Mouse (Mus musculus) adrenal gland, adult (tissue): ENCODE results near the gene Lrrc52.

Experiments
- DNase-seq, 2 experiments: peaks; one replicate each; pipeline ENCODE4 v3.0.0; 2022 to 2023; ENCODE audit warnings: low spot score in 1 of 2; ENCODE audit not compliant: inconsistent age in 2 of 2

Gene Lrrc52

DNA sequence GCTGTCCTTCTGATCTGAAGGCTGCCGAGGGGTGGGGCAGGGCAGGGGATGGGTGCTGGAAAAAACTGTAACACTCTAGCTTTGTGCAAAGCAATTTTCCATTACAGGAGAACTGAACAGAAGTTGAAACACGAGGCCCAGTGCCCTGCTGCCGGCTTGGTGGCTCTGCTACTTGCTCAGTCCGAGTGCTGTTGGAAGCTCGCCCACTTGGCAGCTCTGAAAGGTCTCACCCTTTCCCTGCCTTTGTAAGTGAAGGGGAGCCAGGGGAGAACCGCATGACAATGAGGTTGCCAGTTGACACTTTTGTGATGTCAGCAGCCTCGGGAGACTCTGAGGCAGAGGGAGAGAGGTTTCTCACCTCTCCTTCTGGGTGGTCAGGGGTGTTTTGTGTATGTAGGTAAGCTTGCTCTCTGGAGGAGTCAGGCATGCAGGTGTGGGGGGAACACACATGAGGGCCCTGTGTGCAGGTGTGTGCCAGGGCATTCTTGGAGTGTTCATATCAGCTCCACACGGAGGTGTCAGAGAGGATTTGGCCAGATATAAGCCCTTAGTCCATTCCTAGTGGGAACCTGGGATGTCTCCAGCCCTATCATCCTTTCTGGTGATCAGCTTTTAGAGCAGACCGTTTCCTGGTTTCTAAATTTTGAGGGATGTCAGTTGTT is at the start of gene Lrrc52:
Gene Lrrc52, minus strand, starts transcription at position 16 of the 662 bp plus-strand sequence.
- peak; percentile 59 to 87 for DNase-seq

DNA sequence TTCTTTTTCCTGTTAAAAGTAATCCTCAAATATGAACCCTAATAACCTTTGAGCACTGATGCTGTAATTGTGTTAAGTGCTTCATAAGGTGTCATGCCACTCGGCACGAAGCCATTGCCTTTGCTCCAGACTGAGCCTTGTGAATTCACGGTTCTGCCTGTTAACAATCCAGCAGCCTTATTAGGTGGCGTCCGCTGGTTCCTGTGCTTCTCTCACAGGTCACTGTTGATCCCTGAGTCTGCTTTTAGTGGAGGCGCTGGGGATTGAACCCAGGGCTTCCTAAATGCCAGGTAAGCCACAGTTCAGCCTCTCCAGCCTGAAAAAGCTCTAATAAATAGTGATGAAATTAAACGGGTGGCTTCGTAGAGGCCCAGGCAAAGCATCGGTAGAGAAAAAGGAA is 45.0 kb upstream of the Lrrc52 start:
- no peak for DNase-seq

GRCm38 (mm10) chr1:167506048-167506447 is 39.5 kb upstream of the Lrrc52 start:
- DNase-seq: no peak

GRCm38 (mm10) chr1:167505427-167505826 is 38.8 kb upstream of the Lrrc52 start:
- DNase-seq: no peak

DNA sequence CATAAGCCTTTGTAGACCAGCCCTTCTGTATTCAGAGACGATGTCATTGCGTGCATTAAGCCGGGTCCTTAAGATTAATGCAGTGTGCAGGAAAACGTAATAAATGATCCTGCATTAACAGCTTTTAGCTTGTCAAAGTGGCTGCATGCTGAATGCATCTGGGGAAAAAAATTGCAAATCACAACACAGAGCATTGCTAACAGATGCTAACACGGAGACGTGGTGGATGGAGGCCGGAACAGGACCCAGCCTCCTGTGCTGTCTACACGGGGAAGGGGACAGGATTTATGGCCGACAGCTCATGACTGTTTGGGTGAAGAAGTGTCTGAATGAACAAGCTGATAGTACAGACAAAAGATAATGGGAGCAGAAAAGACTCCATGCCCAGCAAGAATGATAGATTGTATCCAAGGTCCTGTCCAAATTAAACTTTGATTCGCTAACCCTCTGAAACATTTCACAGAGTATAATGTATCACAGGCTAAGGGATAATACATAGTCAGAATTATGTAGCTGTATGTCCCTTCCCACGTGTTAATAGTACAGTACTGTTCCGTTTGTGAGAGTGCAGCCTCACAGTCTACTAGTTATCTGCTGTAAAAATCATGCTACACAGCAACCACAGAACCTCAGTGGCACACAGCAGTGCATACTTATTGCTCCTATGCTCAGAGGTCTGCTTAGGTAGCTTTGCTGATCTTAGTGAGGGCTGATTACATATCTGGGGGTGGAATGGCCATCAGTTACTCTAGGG is 32.7 kb upstream of the Lrrc52 start:
- no peak for DNase-seq

- DNase-seq: no peak
These were observed 31.4 kb upstream of the Lrrc52 start for GRCm38 (mm10) chr1:167497991-167498390.

DNA sequence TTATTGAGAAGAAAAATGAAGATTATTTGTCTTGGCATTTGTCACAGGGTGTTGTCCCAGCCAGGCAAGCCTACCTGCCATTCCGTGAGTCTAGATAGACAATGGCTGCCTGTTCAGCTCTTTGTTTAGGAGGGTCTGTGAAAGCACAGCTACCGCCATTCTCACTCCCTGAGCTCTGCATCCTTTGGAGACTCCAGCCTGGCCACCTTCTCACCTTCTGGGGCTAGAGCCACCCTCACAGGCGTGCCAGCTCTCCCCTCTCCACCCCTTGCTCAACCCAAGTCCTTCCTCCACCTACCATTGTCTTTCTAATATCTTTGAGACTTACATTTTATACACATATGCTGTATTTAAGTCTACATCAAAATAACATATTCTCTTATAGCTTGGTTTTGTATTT is 31.0 kb upstream of the Lrrc52 start:
- no peak for DNase-seq

GRCm38 (mm10) chr1:167491501-167491900 is 24.9 kb upstream of the Lrrc52 start:
- DNase-seq: no peak

DNA sequence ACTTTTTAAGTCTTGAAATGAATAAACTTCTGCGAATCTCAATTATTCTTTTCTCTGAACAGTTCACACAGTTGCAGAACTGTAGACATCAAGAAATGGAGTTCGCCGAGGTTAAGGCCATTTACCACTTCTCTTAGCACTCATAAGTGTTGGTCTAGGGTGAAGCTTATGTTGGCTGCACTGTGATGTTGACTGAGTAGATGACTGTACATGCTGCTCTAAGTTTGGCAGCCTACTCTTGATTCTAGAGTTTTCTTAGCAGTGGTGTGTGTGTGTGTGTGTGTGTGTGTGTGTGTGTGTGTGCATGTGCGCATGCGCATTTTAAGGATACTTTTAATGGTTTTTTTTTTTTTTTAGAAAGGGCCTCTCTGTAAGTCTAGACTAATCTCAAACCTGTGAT is 21.4 kb upstream of the Lrrc52 start:
- DNase-seq: no peak

DNA sequence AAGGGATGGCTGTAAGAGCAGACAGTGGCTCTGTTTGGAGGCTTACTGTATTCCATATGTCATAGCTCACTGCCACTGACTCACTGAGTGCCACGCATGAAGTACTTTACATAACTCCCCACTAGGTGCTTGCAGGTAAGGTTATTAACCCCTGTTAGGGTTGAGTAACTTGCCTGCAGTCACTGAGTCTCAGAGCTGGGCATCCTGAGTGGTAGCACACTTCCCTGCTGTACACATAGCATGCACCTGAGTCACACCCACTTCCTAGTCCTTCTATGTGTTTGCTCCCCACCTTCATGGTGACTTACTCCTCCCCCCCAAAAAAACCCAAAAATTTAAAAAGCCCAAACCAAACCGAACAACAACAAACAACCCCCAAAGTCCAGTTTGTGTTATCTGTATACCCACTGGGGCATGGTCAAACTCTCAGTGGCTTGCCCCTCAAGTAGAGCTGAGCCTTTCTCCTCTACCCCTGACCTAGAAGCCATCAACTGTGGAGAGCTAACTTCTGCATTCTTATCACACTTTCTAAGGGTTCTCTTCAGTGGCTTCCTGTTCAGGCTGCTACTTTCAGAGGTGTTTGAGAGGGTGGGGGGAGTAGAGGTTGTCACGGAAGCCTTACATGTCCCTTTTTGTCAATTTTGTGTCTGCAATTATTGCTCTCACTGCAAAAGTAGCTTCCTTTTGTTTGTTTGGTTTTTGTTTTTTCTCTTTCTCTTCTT is 20.5 kb upstream of the Lrrc52 start:
- DNase-seq: no peak

- no peak for DNase-seq
These were observed 16.3 kb upstream of the Lrrc52 start for GRCm38 (mm10) chr1:167482863-167483262.

DNA sequence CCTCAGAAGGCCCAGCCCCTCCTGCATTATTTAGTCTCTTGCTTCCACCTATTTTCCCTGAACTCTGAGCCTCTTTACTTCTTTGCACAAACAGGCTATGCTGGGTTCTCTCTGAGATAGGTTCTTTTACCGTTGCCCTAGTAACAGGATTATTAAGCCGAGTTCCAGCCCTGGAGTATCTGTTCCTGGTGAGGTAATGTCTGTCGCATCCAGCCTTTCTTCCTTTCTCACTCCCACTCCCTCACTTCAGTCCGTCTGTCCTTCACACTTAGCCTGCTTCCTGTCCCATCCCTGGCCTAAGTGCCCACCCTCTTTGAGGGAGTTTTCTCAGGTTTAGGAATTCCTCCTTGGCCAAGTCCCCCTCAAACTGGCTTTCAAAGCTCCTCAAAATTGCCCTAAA is 7.0 kb upstream of the Lrrc52 start:
- no peak for DNase-seq

GRCm38 (mm10) chr1:167467916-167468315 is 1.3 kb upstream of the Lrrc52 start:
- no peak for DNase-seq

DNA sequence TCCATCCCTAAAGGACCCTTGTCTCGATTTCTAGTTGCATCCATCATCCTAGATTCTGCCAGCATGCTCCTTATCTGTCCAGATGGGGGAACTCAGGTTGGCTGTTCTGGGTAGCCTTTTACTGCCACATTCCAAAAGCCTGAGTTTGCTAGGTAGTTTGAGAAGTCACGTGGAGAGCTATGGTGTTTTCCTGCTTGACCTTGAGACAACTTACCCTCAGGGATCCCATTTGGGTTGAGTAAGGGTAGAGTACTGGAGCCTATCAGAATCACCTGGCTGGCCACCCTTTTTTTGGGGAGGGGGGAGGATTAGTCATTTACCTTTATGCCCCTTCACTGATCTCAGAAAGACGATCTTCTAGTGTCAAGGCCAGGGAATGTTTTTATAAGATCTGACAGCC is 9.3 kb downstream of the Lrrc52 start:
- DNase-seq: no peak

GRCm38 (mm10) chr1:167453048-167453447 is 13.5 kb downstream of the Lrrc52 start:
- DNase-seq: no peak

- DNase-seq: no peak
These were observed 14.1 kb downstream of the Lrrc52 start for GRCm38 (mm10) chr1:167452456-167452855.

DNA sequence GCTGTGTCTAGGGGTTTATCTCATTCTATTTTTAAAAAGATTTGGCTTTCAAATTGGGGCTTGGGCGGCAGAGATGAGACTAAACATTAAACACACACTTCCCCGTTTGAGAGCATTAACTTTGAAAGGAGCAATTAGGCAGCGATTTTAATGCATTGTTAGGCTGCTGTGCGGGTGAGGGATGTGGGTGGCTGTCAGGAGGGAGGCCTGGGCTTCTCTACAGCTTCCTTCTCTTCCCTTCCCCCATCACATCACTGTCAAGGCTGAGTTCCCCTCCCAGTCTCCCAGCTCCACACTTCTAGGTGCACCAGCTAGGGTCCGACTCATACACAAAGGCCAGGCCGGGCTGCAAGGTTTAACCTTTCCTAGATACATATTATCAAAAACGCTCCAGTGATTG is 18.0 kb downstream of the Lrrc52 start:
- DNase-seq: no peak

DNA sequence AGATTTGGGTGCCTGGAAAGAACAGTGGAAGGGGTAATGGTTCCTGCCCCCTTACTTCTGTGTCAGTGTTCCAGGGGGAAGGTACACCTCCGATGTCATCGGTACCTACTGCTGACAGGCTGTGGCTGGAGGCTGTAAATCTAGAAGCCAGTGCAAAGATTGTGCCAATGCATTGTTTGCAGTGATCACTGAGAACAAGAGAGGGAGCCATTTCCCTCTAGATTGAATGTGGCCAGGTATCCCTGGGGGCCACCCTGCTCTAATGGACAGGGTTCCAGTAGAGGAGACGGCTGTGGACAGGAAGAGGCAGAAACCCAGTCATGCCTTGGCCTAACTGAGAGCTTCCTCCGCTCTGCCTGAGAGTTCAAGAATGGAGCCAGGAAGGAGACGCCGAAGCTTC is 18.5 kb downstream of the Lrrc52 start:
- peak in 1 of 2 experiments; percentile 25 for DNase-seq

- DNase-seq: no peak
These were observed 20.1 kb downstream of the Lrrc52 start for GRCm38 (mm10) chr1:167446516-167446915.

DNA sequence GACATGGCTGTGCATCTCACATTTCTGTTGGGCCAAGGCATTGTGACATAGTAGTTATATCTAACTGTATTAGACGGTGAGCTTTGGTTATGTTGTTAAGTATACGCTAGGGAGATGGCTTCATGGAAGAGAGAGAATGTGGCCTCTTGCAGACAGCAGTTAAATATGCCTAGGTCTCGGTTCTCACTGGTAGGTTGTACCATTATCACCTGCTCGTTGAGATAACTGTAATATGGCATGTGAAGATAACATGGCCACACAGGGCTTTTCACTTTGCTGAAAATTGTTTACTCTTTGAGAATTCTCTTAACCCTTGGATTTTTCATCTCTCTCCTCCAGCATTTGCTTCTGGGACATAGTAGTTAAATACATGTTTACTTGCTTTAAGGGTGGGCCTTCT is 21.4 kb downstream of the Lrrc52 start:
- DNase-seq: no peak

DNA sequence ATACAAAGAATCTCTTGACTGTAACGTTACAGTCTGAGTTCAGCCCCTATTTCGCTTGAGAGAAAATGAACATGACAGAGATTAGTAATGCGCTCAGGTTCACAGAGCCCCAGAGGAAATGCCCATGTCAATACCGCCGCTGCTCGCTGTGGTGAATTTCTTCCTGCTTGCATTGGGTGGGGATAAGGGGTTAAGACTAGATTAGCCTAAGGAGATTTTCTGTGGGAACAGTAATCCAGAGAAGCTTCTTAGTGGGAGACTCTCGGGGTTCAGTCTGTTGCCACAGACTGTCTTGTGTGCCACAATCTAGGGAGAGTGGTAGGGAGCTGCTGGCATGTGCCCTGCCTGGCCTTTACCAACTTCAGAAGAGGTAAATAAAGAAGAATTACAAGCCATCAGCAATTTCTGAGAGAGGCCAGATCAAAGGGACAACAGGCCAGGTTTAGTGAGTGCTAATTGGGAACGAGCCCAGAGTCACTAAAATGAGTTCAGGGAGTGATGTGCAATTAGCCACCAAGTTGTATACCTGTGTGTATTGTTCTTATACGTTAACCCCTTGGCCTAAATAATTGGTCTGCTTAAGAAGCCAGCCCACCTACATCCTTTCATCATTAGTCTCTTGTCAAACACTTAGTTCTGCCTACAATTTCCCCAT is 28.2 kb downstream of the Lrrc52 start:
- DNase-seq: no peak

GRCm38 (mm10) chr1:167437091-167437490 is 29.5 kb downstream of the Lrrc52 start:
- no peak for DNase-seq
